Mouse (Mus musculus) thymus, adult 2 months (tissue): ENCODE data around the gene Fpgs.

ENCODE experiments used
- CTCF ChIP-seq: fragments of 200-500 bp; IDR thresholded peaks from 2 replicates; pipeline ENCODE4 v1.5.1; 2012; ENCODE audit warnings: mild to moderate bottlenecking, control low read depth, low read length, moderate library complexity, borderline replicate concordance; ENCODE audit not compliant: control insufficient read depth, poor library complexity, insufficient read depth; ENCODE audit errors: extremely low read depth
- POLR2A ChIP-seq: fragments of 200-500 bp; IDR thresholded peaks from 2 replicates; pipeline ENCODE4 v1.6.1; 2012; ENCODE audit warnings: mild to moderate bottlenecking, low read length, control low read depth, moderate library complexity; ENCODE audit not compliant: control insufficient read depth, poor library complexity, insufficient read depth; ENCODE audit errors: extremely low read depth

GRCm38 (mm10) chr2:32687562-32687961 lies 16.4 kb downstream of the Fpgs start:
- TF ChIP-seq CTCF (no peak), POLR2A (no peak)
